Mouse (Mus musculus) hindbrain, embryonic 16.5 days (tissue): ENCODE measurements at regions not wholly inside any gene's neighbourhood (a gene's known extent, or its start where the extent isn't known, plus 50 kb on each side); places are given as distances from the start of the nearest gene placed in this dataset.

ENCODE experiments used
- ATAC-seq: fragments of 200-750 bp; cut with Nextera tagmentation; 2 replicates; pipeline ENCODE4 v1.8.0; 2017; ENCODE audit warnings: moderate TSS enrichment, moderate library complexity
- H3K27ac ChIP-seq: fragments of 300-500 bp; sonication (generic); 2 replicates; pipeline ENCODE4 v1.5.1; 2014; ENCODE audit warnings: low read depth, mild to moderate bottlenecking, control low read depth, low read length, moderate library complexity
- H3K27me3 ChIP-seq: fragments of 300-500 bp; sonication (generic); replicated peaks from 2 replicates; pipeline ENCODE4 v1.6.1; 2014; ENCODE audit warnings: low read length; ENCODE audit not compliant: control insufficient read depth, insufficient read depth
- H3K36me3 ChIP-seq: fragments of 300-500 bp; sonication (generic); 2 replicates; pipeline ENCODE4 v1.6.1; 2014; ENCODE audit warnings: mild to moderate bottlenecking, low read length, moderate library complexity, mixed read lengths; ENCODE audit not compliant: control insufficient read depth, insufficient read depth
- H3K4me1 ChIP-seq: fragments of 300-500 bp; sonication (generic); 2 replicates; pipeline ENCODE4 v1.6.1; 2014; ENCODE audit warnings: low read depth, low read length; ENCODE audit not compliant: control insufficient read depth, insufficient read depth
- H3K4me2 ChIP-seq: fragments of 300-500 bp; sonication (generic); 2 replicates; pipeline ENCODE4 v1.6.1; 2014; ENCODE audit warnings: mild to moderate bottlenecking, low read length, control low read depth, moderate library complexity
- H3K4me3 ChIP-seq: fragments of 300-500 bp; sonication (generic); 2 replicates; pipeline ENCODE4 v1.5.1; 2014; ENCODE audit warnings: mild to moderate bottlenecking, low read length, control low read depth, moderate library complexity
- H3K9ac ChIP-seq: fragments of 300-500 bp; sonication (generic); 2 replicates; pipeline ENCODE4 v1.6.1; 2014; ENCODE audit warnings: low read depth, mild to moderate bottlenecking, control low read depth, low read length, moderate library complexity
- H3K9me3 ChIP-seq: fragments of 300-500 bp; sonication (generic); 2 replicates; pipeline ENCODE4 v1.6.1; 2014; ENCODE audit warnings: mild to moderate bottlenecking, low read length, moderate library complexity; ENCODE audit not compliant: control insufficient read depth
- WGBS: fragments of 180-500 bp; shearing (Covaris S2); extraction: QIAGEN DNeasy Blood & Tissue Kit; methylation state at CpG from one replicate; pipeline ENCODE4 v1.1.7; 2014; 5-methylcytosine and 5-hydroxymethylcytosine counted together

GRCm38 (mm10) chr3:56483370-56483769 lies 299.9 kb upstream of the Nbea start:
- Histone ChIP-seq H3K9me3 (no peaks in the 10 kb centered on the region), H3K27ac (no peak overlapping the region), H3K4me1 (no peaks in the 10 kb centered on the region), H3K4me3 (no peak overlapping the region), H3K36me3 (no peaks in the 10 kb centered on the region), H3K27me3 (no peaks in the 10 kb centered on the region), H3K4me2 (no peak overlapping the region), H3K9ac (no peak overlapping the region)
- no peak for ATAC-seq
- WGBS = 56% methylated on average over 4 of the region's 4 CpGs

- Histone ChIP-seq H3K27me3 (no peaks in the 10 kb centered on the region), H3K27ac (no peak overlapping the region), H3K9ac (no peak overlapping the region), H3K4me3 (no peak overlapping the region), H3K4me1 (peaks cover 8% of the 10 kb centered on the region; the same call in 1 of the 2 replicates), H3K4me2 (no peak overlapping the region), H3K9me3 (no peaks in the 10 kb centered on the region), H3K36me3 (no peaks in the 10 kb centered on the region)
- no peak for ATAC-seq
- WGBS = 42% methylated on average over 1 of the region's 1 CpGs
Observed at GRCm38 (mm10) chr3:56479529-56479928, 296.0 kb upstream of the Nbea start.

- H3K27me3 ChIP-seq = no peaks in the 10 kb centered on the region
- H3K4me3 ChIP-seq = no peak overlapping the region
- WGBS = 75% methylated on average over 6 of the region's 6 CpGs
- H3K4me1 ChIP-seq = peaks cover 8% of the 10 kb centered on the region; the same call in 1 of the 2 replicates
- no peak for ATAC-seq
- H3K9me3 ChIP-seq = no peaks in the 10 kb centered on the region
- H3K9ac ChIP-seq = no peak overlapping the region
- no peaks in the 10 kb centered on the region for H3K36me3 ChIP-seq
- no peak overlapping the region for H3K4me2 ChIP-seq
- no peak overlapping the region for H3K27ac ChIP-seq
Observed at GRCm38 (mm10) chr3:56478544-56479140, 295.1 kb upstream of the Nbea start.

GRCm38 (mm10) chr3:56475529-56476527 lies 292.3 kb upstream of the Nbea start:
- H3K4me1 ChIP-seq = peaks cover 10% of the 10 kb centered on the region
- 27% methylated on average over 3 of the region's 3 CpGs for whole genome bisulfite sequencing
- H3K9ac ChIP-seq = no peak overlapping the region
- H3K4me3 ChIP-seq = no peak overlapping the region
- no peaks in the 10 kb centered on the region for H3K36me3 ChIP-seq
- no peak overlapping the region for H3K4me2 ChIP-seq
- peak; percentile 70 for ATAC-seq
- no peaks in the 10 kb centered on the region for H3K9me3 ChIP-seq
- no peaks in the 10 kb centered on the region for H3K27me3 ChIP-seq
- H3K27ac ChIP-seq = peak overlapping the region; percentile 31; the same call in 1 of the 2 replicates

- Histone ChIP-seq H3K4me1 (peaks cover 10% of the 10 kb centered on the region), H3K27ac (no peak overlapping the region), H3K9ac (no peak overlapping the region), H3K9me3 (no peaks in the 10 kb centered on the region), H3K36me3 (no peaks in the 10 kb centered on the region), H3K27me3 (no peaks in the 10 kb centered on the region), H3K4me3 (no peak overlapping the region), H3K4me2 (no peak overlapping the region)
- WGBS = 29% methylated on average over 6 of the region's 6 CpGs
- no peak for ATAC-seq
Observed at GRCm38 (mm10) chr3:56472651-56473050, 289.1 kb upstream of the Nbea start.

- no peak for ATAC-seq
- H3K4me3 ChIP-seq = no peak overlapping the region
- H3K9me3 ChIP-seq = no peaks in the 10 kb centered on the region
- no peaks in the 10 kb centered on the region for H3K36me3 ChIP-seq
- H3K27me3 ChIP-seq = no peaks in the 10 kb centered on the region
- peaks cover 10% of the 10 kb centered on the region for H3K4me1 ChIP-seq
- 45% methylated on average over 5 of the region's 5 CpGs for WGBS
- H3K27ac ChIP-seq = no peak overlapping the region
- no peak overlapping the region for H3K9ac ChIP-seq
- H3K4me2 ChIP-seq = no peak overlapping the region
Observed at GRCm38 (mm10) chr3:56471823-56472222, 288.3 kb upstream of the Nbea start.

GRCm38 (mm10) chr3:56471185-56471584 lies 287.7 kb upstream of the Nbea start:
- Histone ChIP-seq H3K36me3 (no peaks in the 10 kb centered on the region), H3K4me2 (no peak overlapping the region), H3K4me1 (peaks cover 9% of the 10 kb centered on the region), H3K9me3 (no peaks in the 10 kb centered on the region), H3K4me3 (no peak overlapping the region), H3K27ac (no peak overlapping the region), H3K9ac (no peak overlapping the region), H3K27me3 (no peaks in the 10 kb centered on the region)
- no peak for ATAC-seq
- 13% methylated on average over 1 of the region's 1 CpGs for WGBS

- Histone ChIP-seq H3K9me3 (no peaks in the 10 kb centered on the region), H3K4me2 (no peak overlapping the region), H3K36me3 (no peaks in the 10 kb centered on the region), H3K27me3 (no peaks in the 10 kb centered on the region), H3K9ac (no peak overlapping the region), H3K27ac (no peak overlapping the region), H3K4me3 (no peak overlapping the region), H3K4me1 (peaks cover 11% of the 10 kb centered on the region)
- peak; percentile 56; the same call in 1 of the 2 replicates for ATAC-seq
- 49% methylated on average over 4 of the region's 4 CpGs for WGBS
Observed at GRCm38 (mm10) chr3:56457625-56458024, 274.1 kb upstream of the Nbea start.

GRCm38 (mm10) chr3:56456317-56456716 lies 272.8 kb upstream of the Nbea start:
- no peaks in the 10 kb centered on the region for H3K36me3 ChIP-seq
- H3K4me2 ChIP-seq = no peak overlapping the region
- peak; percentile 71; the same call in 1 of the 2 replicates for ATAC-seq
- no peak overlapping the region for H3K27ac ChIP-seq
- H3K9me3 ChIP-seq = no peaks in the 10 kb centered on the region
- H3K4me3 ChIP-seq = no peak overlapping the region
- H3K9ac ChIP-seq = no peak overlapping the region
- WGBS = 30% methylated on average over 6 of the region's 6 CpGs
- H3K27me3 ChIP-seq = no peaks in the 10 kb centered on the region
- peaks cover 11% of the 10 kb centered on the region for H3K4me1 ChIP-seq
